Mouse (Mus musculus) CH12.LX (cell line): ENCODE measurements around the gene Hipk3. TPM values are rescaled to one million over a fixed set of nuclear protein-coding genes. Genes with fewer than 3 reads are reported as not detected.

Experiments used
- DNase-seq: peaks from one replicate; pipeline ENCODE4 v3.0.0-alpha.2; 2013; ENCODE audit errors: extremely low read depth
- H3K27ac ChIP-seq: 2 replicates; pipeline ENCODE4 v1.5.1; 2012; ENCODE audit warnings: low read depth, mild to moderate bottlenecking, control low read depth, moderate library complexity; ENCODE audit not compliant: insufficient read depth
- H3K27me3 ChIP-seq: replicated peaks from 2 replicates; pipeline ENCODE3; 2012; ENCODE audit warnings: inconsistent platforms
- H3K36me3 ChIP-seq, 2 experiments: replicated peaks in 1 of 2; 2 replicates each; pipeline versions ENCODE3 to v1.6.1; 2012; ENCODE audit warnings: inconsistent platforms in 1 of 2, low read length in 1 of 2, mild to moderate bottlenecking in 1 of 2, mixed read lengths in 1 of 2, moderate library complexity in 1 of 2; ENCODE audit not compliant: control insufficient read depth in 1 of 2, insufficient read depth in 1 of 2
- H3K4me1 ChIP-seq, 2 experiments: 2 replicates each; pipeline ENCODE4 v1.6.1; 2012; ENCODE audit warnings: inconsistent platforms in 1 of 2, moderate library complexity in 1 of 2; ENCODE audit not compliant: insufficient read depth in 2 of 2, control insufficient read depth in 1 of 2
- H3K4me2 ChIP-seq: 2 replicates; pipeline ENCODE4 v1.6.1; 2012; ENCODE audit warnings: low read depth, mild to moderate bottlenecking, control low read depth; ENCODE audit not compliant: poor library complexity, insufficient read depth, severe bottlenecking
- H3K4me3 ChIP-seq, 3 experiments: fragments of 150-350 bp in 1 of 3; sonication (generic) in 1 of 3; replicated peaks in 1 of 3; 2 replicates each; pipeline versions ENCODE3 to v1.5.1; 2011 to 2012; ENCODE audit warnings: low read depth in 2 of 3, low read length in 2 of 3, mild to moderate bottlenecking in 2 of 3, moderate library complexity in 2 of 3, control low read depth in 1 of 3, improper control_type of control experiment in 1 of 3, inconsistent platforms in 1 of 3, mixed read lengths in 1 of 3; ENCODE audit not compliant: poor library complexity in 1 of 3
- H3K79me2 ChIP-seq: replicated peaks from 2 replicates; pipeline ENCODE4 v1.6.1; 2012; ENCODE audit warnings: mild to moderate bottlenecking, moderate library complexity; ENCODE audit not compliant: control insufficient read depth, poor library complexity, insufficient read depth, severe bottlenecking; ENCODE audit errors: extremely low read depth
- H3K9ac ChIP-seq: 2 replicates; pipeline ENCODE4 v1.6.1; 2012; ENCODE audit warnings: low read depth, mild to moderate bottlenecking, control low read depth, moderate library complexity; ENCODE audit not compliant: insufficient read depth
- H3K9me3 ChIP-seq: replicated peaks from 2 replicates; pipeline ENCODE3; 2012; ENCODE audit warnings: low read length, inconsistent platforms, mixed read lengths
- BHLHE40 ChIP-seq: IDR thresholded peaks from 2 replicates; pipeline ENCODE4 v1.6.1; 2011; ENCODE audit warnings: mild to moderate bottlenecking, low read depth, low read length, improper control_type of control experiment
- CHD1 ChIP-seq: IDR thresholded peaks from 2 replicates; pipeline ENCODE4 v1.6.1; 2012; ENCODE audit warnings: low read depth, low read length, improper control_type of control experiment, inconsistent platforms
- CHD2 ChIP-seq: IDR thresholded peaks from 2 replicates; pipeline ENCODE4 v1.6.1; 2011; ENCODE audit warnings: low read length, improper control_type of control experiment
- CTCF ChIP-seq, 2 experiments: IDR thresholded peaks in 1 of 2; conservative IDR thresholded peaks in 1 of 2; 2 replicates each; pipeline ENCODE4 v1.5.1; 2011 to 2012; ENCODE audit warnings: low read depth in 2 of 2, low read length in 2 of 2, improper control_type of control experiment in 1 of 2, inconsistent platforms in 1 of 2, mild to moderate bottlenecking in 1 of 2, moderate library complexity in 1 of 2
- E2F4 ChIP-seq: IDR thresholded peaks from 2 replicates; pipeline ENCODE4 v1.6.1; 2011; ENCODE audit warnings: low read depth, low read length, improper control_type of control experiment; ENCODE audit not compliant: insufficient replicate concordance
- ELF1 ChIP-seq: IDR thresholded peaks from 2 replicates; pipeline ENCODE4 v1.6.1; 2014; ENCODE audit warnings: low read depth, mild to moderate bottlenecking, inconsistent platforms, low read length, improper control_type of control experiment
- EP300 ChIP-seq: IDR thresholded peaks from 2 replicates; pipeline ENCODE4 v1.6.1; 2011; ENCODE audit warnings: low read length, improper control_type of control experiment
- ETS1 ChIP-seq: conservative IDR thresholded peaks from 2 replicates; pipeline ENCODE4 v1.6.1; 2012; ENCODE audit warnings: low read depth, mild to moderate bottlenecking, inconsistent platforms, low read length, improper control_type of control experiment, moderate library complexity
- GABPA ChIP-seq: IDR thresholded peaks from 2 replicates; pipeline ENCODE4 v1.6.1; 2012; ENCODE audit warnings: low read depth, low read length, improper control_type of control experiment, inconsistent platforms; ENCODE audit not compliant: insufficient replicate concordance
- HCFC1 ChIP-seq: IDR thresholded peaks from 2 replicates; pipeline ENCODE4 v1.6.1; 2012; ENCODE audit warnings: low read depth, mild to moderate bottlenecking, inconsistent platforms, low read length, improper control_type of control experiment
- IRF4 ChIP-seq: IDR thresholded peaks from 2 replicates; pipeline ENCODE4 v1.6.1; 2014; ENCODE audit warnings: low read depth, mild to moderate bottlenecking, inconsistent platforms, low read length, improper control_type of control experiment
- JUN ChIP-seq: IDR thresholded peaks from 2 replicates; pipeline ENCODE4 v1.6.1; 2011; ENCODE audit warnings: low read depth, mild to moderate bottlenecking, low read length, improper control_type of control experiment, moderate library complexity; ENCODE audit not compliant: insufficient read depth
- KAT2A ChIP-seq: IDR thresholded peaks from 2 replicates; pipeline ENCODE4 v1.6.1; 2012; ENCODE audit warnings: low read length, improper control_type of control experiment, inconsistent platforms; ENCODE audit not compliant: insufficient replicate concordance
- MAFK ChIP-seq: IDR thresholded peaks from 2 replicates; pipeline ENCODE4 v1.6.1; 2011; ENCODE audit warnings: low read length, improper control_type of control experiment; ENCODE audit not compliant: insufficient replicate concordance
- MAX ChIP-seq: IDR thresholded peaks from 2 replicates; pipeline ENCODE4 v1.6.1; 2011; ENCODE audit warnings: low read length, improper control_type of control experiment
- MAZ ChIP-seq: IDR thresholded peaks from 2 replicates; pipeline ENCODE4 v1.6.1; 2012; ENCODE audit warnings: low read depth, mild to moderate bottlenecking, inconsistent platforms, low read length, improper control_type of control experiment, moderate library complexity
- MEF2A ChIP-seq: IDR thresholded peaks from 2 replicates; pipeline ENCODE4 v1.6.1; 2014; ENCODE audit warnings: low read depth, mild to moderate bottlenecking, inconsistent platforms, low read length, improper control_type of control experiment, borderline replicate concordance
- MXI1 ChIP-seq: IDR thresholded peaks from 2 replicates; pipeline ENCODE4 v1.6.1; 2011; ENCODE audit warnings: mild to moderate bottlenecking, low read depth, low read length, improper control_type of control experiment
- MYC ChIP-seq: IDR thresholded peaks from 2 replicates; pipeline ENCODE4 v1.6.1; 2011; ENCODE audit warnings: low read depth, mild to moderate bottlenecking, improper control_type of control experiment, low read length
- NELFE ChIP-seq: IDR thresholded peaks from 2 replicates; pipeline ENCODE4 v1.6.1; 2011; ENCODE audit warnings: low read depth, low read length, improper control_type of control experiment
- NRF1 ChIP-seq: IDR thresholded peaks from 2 replicates; pipeline ENCODE4 v1.6.1; 2014; ENCODE audit warnings: low read depth, mild to moderate bottlenecking, inconsistent platforms, low read length, improper control_type of control experiment, moderate library complexity
- PAX5 ChIP-seq: IDR thresholded peaks from 2 replicates; pipeline ENCODE4 v1.6.1; 2012; ENCODE audit warnings: low read length, inconsistent platforms, mixed read lengths
- POLR2A ChIP-seq: IDR thresholded peaks from 2 replicates; pipeline ENCODE4 v1.6.1; 2011; ENCODE audit warnings: low read depth, mild to moderate bottlenecking, improper control_type of control experiment, low read length
- POLR2AphosphoS2 ChIP-seq: IDR thresholded peaks from 2 replicates; pipeline ENCODE4 v1.6.1; 2011; ENCODE audit warnings: low read depth, low read length, improper control_type of control experiment
- RAD21 ChIP-seq: IDR thresholded peaks from 2 replicates; pipeline ENCODE4 v1.6.1; 2011; ENCODE audit warnings: low read depth, mild to moderate bottlenecking, low read length, improper control_type of control experiment, moderate library complexity
- RCOR1 ChIP-seq: conservative IDR thresholded peaks from 2 replicates; pipeline ENCODE4 v1.6.1; 2012; ENCODE audit warnings: low read depth, mild to moderate bottlenecking, inconsistent platforms, low read length, improper control_type of control experiment
- SIN3A ChIP-seq: IDR thresholded peaks from 2 replicates; pipeline ENCODE4 v1.6.1; 2012; ENCODE audit warnings: low read length, improper control_type of control experiment, inconsistent platforms
- SMC3 ChIP-seq: IDR thresholded peaks from 2 replicates; pipeline ENCODE4 v1.6.1; 2011; ENCODE audit warnings: low read depth, low read length, improper control_type of control experiment
- TBP ChIP-seq: conservative IDR thresholded peaks from 2 replicates; pipeline ENCODE4 v1.6.1; 2011; ENCODE audit warnings: low read depth, low read length, improper control_type of control experiment
- TCF12 ChIP-seq: IDR thresholded peaks from 2 replicates; pipeline ENCODE4 v1.6.1; 2014; ENCODE audit warnings: low read depth, mild to moderate bottlenecking, inconsistent platforms, low read length, improper control_type of control experiment
- UBTF ChIP-seq: IDR thresholded peaks from 2 replicates; pipeline ENCODE4 v1.6.1; 2012; ENCODE audit warnings: low read depth, mild to moderate bottlenecking, inconsistent platforms, low read length, improper control_type of control experiment, moderate library complexity
- USF1 ChIP-seq: IDR thresholded peaks from 2 replicates; pipeline ENCODE4 v1.6.1; 2014; ENCODE audit warnings: low read depth, mild to moderate bottlenecking, inconsistent platforms, low read length, improper control_type of control experiment
- USF2 ChIP-seq: conservative IDR thresholded peaks from 2 replicates; pipeline ENCODE4 v1.6.1; 2011; ENCODE audit warnings: low read depth, low read length, improper control_type of control experiment
- ZC3H11A ChIP-seq: IDR thresholded peaks from 2 replicates; pipeline ENCODE4 v1.6.1; 2012; ENCODE audit warnings: low read depth, mild to moderate bottlenecking, inconsistent platforms, low read length, improper control_type of control experiment
- ZKSCAN1 ChIP-seq: IDR thresholded peaks from 2 replicates; pipeline ENCODE4 v1.6.1; 2012; ENCODE audit warnings: low read depth, inconsistent platforms, low read length, improper control_type of control experiment, borderline replicate concordance
- ZMIZ1 ChIP-seq: IDR thresholded peaks from 2 replicates; pipeline ENCODE4 v1.6.1; 2012; ENCODE audit warnings: low read depth, mild to moderate bottlenecking, inconsistent platforms, low read length, improper control_type of control experiment
- ZNF384 ChIP-seq: IDR thresholded peaks from 2 replicates; pipeline ENCODE4 v1.6.1; 2012; ENCODE audit warnings: low read depth, low read length, improper control_type of control experiment, inconsistent platforms
- dilution Hi-C: fragments of 300-500 bp; cut with MboI; formaldehyde crosslinking; loops from 2 replicates; pipeline ENCODE4 v1.14.3; 2020; ENCODE audit warnings: low sequenced_read_pairs; ENCODE audit not compliant: extremely low pct_unique_long_range_greater_than_20kb, extremely low pct_ligation_motif_present
- in situ Hi-C: fragments of 300-500 bp; cut with MboI; formaldehyde crosslinking; loops from 3 replicates; pipeline ENCODE4 v1.14.3; 2019; ENCODE audit warnings: low sequenced_read_pairs, low pct_ligation_motif_present, low pct_unique_long_range_greater_than_20kb, mixed read lengths
- polyA plus RNA-seq: library from polyadenylated mRNA; unstranded; fragments of >175 nt; gene quantifications from 2 replicates; pipeline ENCODE4 v1.2.1, GENCODE M21; 2012; ENCODE audit warnings: low read depth; ENCODE audit not compliant: insufficient read length
- total RNA-seq, 2 experiments: library from RNA; depleted of rRNA; stranded (reverse); fragments of 300-350 nt in 1 of 2; fragments of >200 nt in 1 of 2; gene quantifications; 2 replicates each; pipeline ENCODE4 v1.2.3; 2012 to 2014

The Hipk3 gene
- total and polyA plus RNA-seq, 3 experiments: 14.8 to 19.5 (median 16.9) TPM

GRCm38 (mm10) chr2:104493021-104493950, 960 bp downstream of the Hipk3 start:
- Histone ChIP-seq H3K27ac (peak overlapping the region; percentile 92), H3K36me3 (peaks cover 0 to 7% of the 10 kb centered on the region in 2 experiments), H3K4me1 (peaks cover 5 to 40% of the 10 kb centered on the region in 2 experiments; a peak in 3 of 4 replicates), H3K79me2 (peaks cover 33% of the 10 kb centered on the region), H3K9me3 (no peaks in the 10 kb centered on the region), H3K27me3 (no peaks in the 10 kb centered on the region), H3K9ac (peak overlapping the region; percentile 99), H3K4me2 (peak overlapping the region; percentile 39), H3K4me3 (peak overlapping the region; percentile 79 to 92 (median 85))
- DNase-seq: peak; percentile 71
- dilution Hi-C loops (no loop called here), in situ Hi-C loops (loop anchor here (10.0 kb wide), 1 partner anchor 72 kb away; no protein-coding TSS in a partner anchor)
- TF ChIP-seq IRF4 (peak; percentile 28; the same call in 1 of the 2 replicates), MAX (peak; percentile 71; the same call in 1 of the 2 replicates), JUN (no peak), EP300 (no peak), NELFE (peak; percentile 68; the same call in 1 of the 2 replicates), ETS1 (peak; percentile 36; the same call in 1 of the 2 replicates), CHD2 (no peak), MXI1 (peak; percentile 93), CTCF (conservative IDR thresholded peaks at IDR 0.05 in 1 of 2, IDR thresholded peaks at IDR 0.05 in 1 of 2; ENCODE audit: low read depth in 2 of 2, low read length in 2 of 2) (peak in 1 of 2 experiments; percentile 14; a peak in 1 of 4 replicates), SMC3 (no peak), ZC3H11A (no peak), POLR2AphosphoS2 (no peak), TBP (peak; percentile 3; the same call in 1 of the 2 replicates), UBTF (peak; percentile 96; the same call in 1 of the 2 replicates), MAZ (no peak), PAX5 (no peak), HCFC1 (no peak; the same call in none of the 2 replicates), NRF1 (peak; percentile 49), ZNF384 (no peak), RAD21 (no peak), USF2 (no peak), POLR2A (peak; percentile 63), ZMIZ1 (peak; percentile 50), RCOR1 (no peak), USF1 (no peak), BHLHE40 (peak; percentile 24; the same call in 1 of the 2 replicates), GABPA (no peak), CHD1 (no peak), MEF2A (no peak), ZKSCAN1 (no peak), MYC (0 out of 2 replicates have a peak, but pooled peaks have one; percentile 9), TCF12 (peak; percentile 7; the same call in 1 of the 2 replicates), KAT2A (0 out of 2 replicates have a peak, but pooled peaks have one; percentile 40), E2F4 (no peak), MAFK (no peak), ELF1 (peak; percentile 47; the same call in 1 of the 2 replicates), SIN3A (peak; percentile 83)
